Comparison of ENCODE assay signal across 23 mouse cellular contexts in the genomic region with DNA sequence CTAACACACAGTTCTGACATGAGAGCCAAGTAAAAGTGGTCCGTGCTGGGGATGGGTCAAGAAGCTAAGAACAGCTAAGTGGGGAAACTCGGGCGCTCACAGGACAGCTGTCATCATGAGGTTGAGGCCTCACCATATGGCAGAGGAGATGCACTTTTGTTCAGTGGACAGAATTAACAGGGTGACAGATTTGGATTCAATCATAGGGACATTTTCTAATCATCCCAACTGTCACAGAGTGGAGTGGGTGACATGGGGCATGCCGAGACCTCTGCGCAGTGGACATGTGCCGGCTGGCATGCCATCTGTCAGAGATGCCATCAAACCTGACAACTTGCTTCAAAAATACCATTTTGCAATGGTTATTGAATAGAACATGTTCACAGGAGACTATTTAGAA.
DNase-seq lines count a peak whose midpoint lies in the region; ATAC-seq and TF ChIP-seq lines count a peak whose summit lies in the region.
"Had no signal": no experiment of that assay in that cellular context is flagged by ENCODE, and none has a peak within 500 bp of the region (broad histone marks: within the 10 kb centered on the region; RNA-seq: fewer than 3 reads in every experiment).

No protein-coding gene starts in this region.

- TF ChIP-seq POLR2A in testis, adult 2 months (IDR thresholded peaks at IDR 0.05; ENCODE audit: control insufficient read depth, low read depth, low read length), result no peak

- no peaks in the 10 kb centered on the region for H3K36me3 ChIP-seq in forebrain, embryonic 13.5 days (ENCODE audit: poor library complexity, severe bottlenecking)
- H3K36me3 ChIP-seq in forebrain, embryonic 11.5 days (ENCODE audit: control insufficient read depth, insufficient read depth, low read length), result no peaks in the 10 kb centered on the region
- H3K36me3 ChIP-seq in testis, adult 2 months (ENCODE audit: control insufficient read depth, insufficient read depth, low read length), result no peaks in the 10 kb centered on the region
- H3K36me3 ChIP-seq: embryonic facial prominence, embryonic 15.5 days; heart, embryonic 15.5 days; limb, embryonic 15.5 days; lung, embryonic 15.5 days; midbrain, embryonic 15.5 days; neural tube, embryonic 13.5 days had no signal

- TF ChIP-seq CTCF in testis, adult 2 months (IDR thresholded peaks at IDR 0.05; ENCODE audit: control insufficient read depth, insufficient read depth, insufficient replicate concordance, low read depth, low read length), result no peak

- H3K4me1 ChIP-seq in forebrain, embryonic 13.5 days, result no peaks in the 10 kb centered on the region
- H3K4me1 ChIP-seq in forebrain, embryonic 11.5 days (replicated peaks; ENCODE audit: control insufficient read depth, insufficient read depth, low read length), result no peaks in the 10 kb centered on the region
- H3K4me1 ChIP-seq in testis, adult 2 months (ENCODE audit: control insufficient read depth, insufficient read depth, low read length), result no peaks in the 10 kb centered on the region
- H3K4me1 ChIP-seq: embryonic facial prominence, embryonic 15.5 days; heart, embryonic 15.5 days; limb, embryonic 15.5 days; lung, embryonic 15.5 days; midbrain, embryonic 15.5 days; neural tube, embryonic 13.5 days had no signal

- H3K9me3 ChIP-seq in forebrain, embryonic 13.5 days (replicated peaks), result no peaks in the 10 kb centered on the region
- H3K9me3 ChIP-seq in forebrain, embryonic 11.5 days (ENCODE audit: control insufficient read depth, low read length), result no peaks in the 10 kb centered on the region
- H3K9me3 ChIP-seq: embryonic facial prominence, embryonic 15.5 days; heart, embryonic 15.5 days; limb, embryonic 15.5 days; lung, embryonic 15.5 days; midbrain, embryonic 15.5 days; neural tube, embryonic 13.5 days had no signal

- H3K4me2 ChIP-seq in forebrain, embryonic 13.5 days, result no peak overlapping the region
- no peak overlapping the region for H3K4me2 ChIP-seq in forebrain, embryonic 11.5 days (ENCODE audit: low read depth, low read length, severe bottlenecking)
- H3K4me2 ChIP-seq: embryonic facial prominence, embryonic 15.5 days; heart, embryonic 15.5 days; limb, embryonic 15.5 days; lung, embryonic 15.5 days; midbrain, embryonic 15.5 days; neural tube, embryonic 13.5 days had no signal

- H3K4me3 ChIP-seq in forebrain, embryonic 13.5 days, result no peak overlapping the region
- H3K4me3 ChIP-seq in forebrain, embryonic 11.5 days (ENCODE audit: low read depth, low read length), result no peak overlapping the region
- H3K4me3 ChIP-seq in testis, adult 2 months (ENCODE audit: control insufficient read depth, low read depth, low read length), result peak overlapping the region; percentile 29; the same call in 1 of the 2 replicates
- H3K4me3 ChIP-seq: embryonic facial prominence, embryonic 15.5 days; heart, embryonic 15.5 days; limb, embryonic 15.5 days; lung, embryonic 15.5 days; midbrain, embryonic 15.5 days; myocyte; neural tube, embryonic 13.5 days had no signal

- no peaks in the 10 kb centered on the region for H3K27me3 ChIP-seq in forebrain, embryonic 13.5 days
- H3K27me3 ChIP-seq in forebrain, embryonic 11.5 days (ENCODE audit: control insufficient read depth, insufficient read depth, low read length), result no peaks in the 10 kb centered on the region
- no peaks in the 10 kb centered on the region for H3K27me3 ChIP-seq in testis, adult 2 months (ENCODE audit: control insufficient read depth, insufficient read depth, low read length)
- H3K27me3 ChIP-seq: embryonic facial prominence, embryonic 15.5 days; heart, embryonic 15.5 days; limb, embryonic 15.5 days; lung, embryonic 15.5 days; midbrain, embryonic 15.5 days; neural tube, embryonic 13.5 days had no signal

- no peak overlapping the region for H3K27ac ChIP-seq in forebrain, embryonic 13.5 days
- no peak overlapping the region for H3K27ac ChIP-seq in forebrain, embryonic 11.5 days (ENCODE audit: low read depth, low read length)
- no peak overlapping the region for H3K27ac ChIP-seq in testis, adult 2 months (ENCODE audit: control insufficient read depth, insufficient read depth, low read depth, low read length)
- H3K27ac ChIP-seq: embryonic facial prominence, embryonic 15.5 days; heart, embryonic 15.5 days; limb, embryonic 15.5 days; liver, embryonic 14.5 days; lung, embryonic 15.5 days; midbrain, embryonic 15.5 days; neural tube, embryonic 13.5 days; stomach, postnatal 0 days had no signal

- ATAC-seq in forebrain, embryonic 13.5 days, result 0 out of 2 replicates have a peak, but pooled peaks have one; percentile 33
- ATAC-seq in forebrain, embryonic 11.5 days (replicated peaks; ENCODE audit: low FRiP score), result no peak
- ATAC-seq: intestine, postnatal 0 days; midbrain, embryonic 15.5 days had no signal

- no peak overlapping the region for H3K9ac ChIP-seq in forebrain, embryonic 13.5 days
- no peak overlapping the region for H3K9ac ChIP-seq in forebrain, embryonic 11.5 days (ENCODE audit: low read length)
- H3K9ac ChIP-seq: embryonic facial prominence, embryonic 15.5 days; heart, embryonic 15.5 days; limb, embryonic 15.5 days; liver, embryonic 14.5 days; lung, embryonic 15.5 days; midbrain, embryonic 15.5 days; neural tube, embryonic 13.5 days had no signal

- DNase-seq in forebrain, embryonic 11.5 days (ENCODE audit: low spot score), result no peak
- DNase-seq in testis, postnatal 14 days (ENCODE audit: low spot score), result no peak
- DNase-seq in cerebellum, postnatal 10 days, result peak; percentile 78 to 85
- peak; percentile 13 for DNase-seq in retina, postnatal 7 days (ENCODE audit: low read depth, low spot score)
- no peak for DNase-seq in thymus, postnatal 4 days
- DNase-seq in gastrocnemius, adult 18-20 months (ENCODE audit: low spot score), result no peak
- DNase-seq: adrenal gland, postnatal 10 days; heart, postnatal 4 days; kidney, postnatal 4 days; lung, postnatal 36 days; thymus, postnatal 14 days had no signal

- WGBS in forebrain, embryonic 13.5 days, result 83% methylated on average over 6 of the region's 6 CpGs
- WGBS in forebrain, embryonic 11.5 days, result 87% methylated on average over 6 of the region's 6 CpGs

Comparison
In these comparisons a context has a peak if more than half of its experiments do, and no peak if none do; other contexts are left out.
1. DNase-seq: peak in cerebellum, postnatal 10 days (2 of 2) and retina, postnatal 7 days (single experiment); none in forebrain, embryonic 11.5 days (single experiment), testis, postnatal 14 days (single experiment), thymus, postnatal 4 days (single experiment) and gastrocnemius, adult 18-20 months (single experiment).